Mouse (Mus musculus) kidney, adult 2 months (tissue): ENCODE data around the gene Fam222b.

Source experiments
- CTCF ChIP-seq: fragments of 200-500 bp; conservative IDR thresholded peaks from 2 replicates; pipeline ENCODE4 v1.5.1; 2011; ENCODE audit warnings: low read depth, mild to moderate bottlenecking, control low read depth, low read length, moderate library complexity, mixed read lengths; ENCODE audit not compliant: insufficient read depth, insufficient read length
- POLR2A ChIP-seq: fragments of 200-500 bp; IDR thresholded peaks from one replicate; pipeline ENCODE4 v1.6.1; 2011; ENCODE audit warnings: low read depth, low read length, control low read depth

GRCm38 (mm10) chr11:78165761-78166109 lies 71.3 kb downstream of the Fam222b start:
- TF ChIP-seq CTCF (no peak), POLR2A (no peak)
